Mouse (Mus musculus): Measurements from ENCODE around the gene Cyb5rl. TPM values are rescaled to one million over a fixed set of nuclear protein-coding genes. Genes with fewer than 3 reads are reported as not detected.

The Cyb5rl gene
- total RNA-seq, 2 experiments from 2014 or later = 5.6 to 6.9 TPM

Other genes starting within 250 kb of the Cyb5rl start
- gene Ssbp3, start 156.3 kb upstream of the Cyb5rl start, total RNA-seq (2021) = 100 to 1,000 TPM; 146 to 149 TPM
- 10 to 100 TPM; 65.6 to 71.2 TPM for gene Mrpl37, start 120 bp upstream of the Cyb5rl start, total RNA-seq (2021)
- gene Cdcp2, start 29.9 kb downstream of the Cyb5rl start, total RNA-seq (2021) = not detected
- 100 to 1,000 TPM; 115 to 118 TPM for gene Tmem59, start 111.4 kb downstream of the Cyb5rl start, total RNA-seq (2021)
- 10 to 100 TPM; 24.4 to 27.4 TPM for gene Tceanc2, start 112.1 kb downstream of the Cyb5rl start, total RNA-seq (2021)
- gene Ldlrad1, start 142.2 kb downstream of the Cyb5rl start, total RNA-seq (2021) = not detected
- 10 to 100 TPM; 40.3 to 44.8 TPM for gene Lrrc42, start 186.5 kb downstream of the Cyb5rl start, total RNA-seq (2021)
- 10 to 100 TPM; 14.8 to 20.0 TPM for gene Hspb11, start 186.6 kb downstream of the Cyb5rl start, total RNA-seq (2021)
- not detected for gene Dio1, start 240.2 kb downstream of the Cyb5rl start, total RNA-seq (2021)
- gene Yipf1, start 247.4 kb downstream of the Cyb5rl start, total RNA-seq (2021) = 10 to 100 TPM; 42.4 to 46.0 TPM

All from left cerebral cortex, postnatal 4 days (tissue).